Mouse (Mus musculus) C2C12 (cell line): Measurements from ENCODE around the gene Tctn1. TPM values are rescaled to one million over a fixed set of nuclear protein-coding genes. Genes with fewer than 3 reads are reported as not detected.

ENCODE experiments used
- H3K27me3 ChIP-seq: one replicate; pipeline ENCODE4 v1.6.1; 2011; ENCODE audit not compliant: control insufficient read depth, insufficient read depth, insufficient read length
- H3K36me3 ChIP-seq: one replicate; pipeline ENCODE4 v1.6.1; 2011; ENCODE audit not compliant: control insufficient read depth, insufficient read depth
- H3K4me3 ChIP-seq: one replicate; pipeline ENCODE4 v1.5.1; 2011; ENCODE audit warnings: mild to moderate bottlenecking, control low read depth; ENCODE audit not compliant: poor library complexity, insufficient read depth, severe bottlenecking
- H3K79me2 ChIP-seq: one replicate; pipeline ENCODE4 v1.6.1; 2011; ENCODE audit not compliant: control insufficient read depth, insufficient read depth
- H3K79me3 ChIP-seq: one replicate; pipeline ENCODE4 v1.6.1; 2011; ENCODE audit warnings: low read depth, control low read depth
- H3ac ChIP-seq: one replicate; pipeline ENCODE3; 2011; ENCODE audit warnings: low read depth; ENCODE audit not compliant: control insufficient read depth, insufficient read length
- CEBPB ChIP-seq: IDR thresholded peaks from one replicate; pipeline ENCODE4 v1.6.1; 2011; ENCODE audit warnings: low read depth, mild to moderate bottlenecking, control low read depth, moderate library complexity
- CTCF ChIP-seq: IDR thresholded peaks from one replicate; pipeline ENCODE4 v1.5.1; 2011; ENCODE audit not compliant: control insufficient read depth, insufficient read depth, insufficient read length
- FOSL1 ChIP-seq: IDR thresholded peaks from one replicate; pipeline ENCODE4 v1.8.0; 2011; ENCODE audit warnings: mild to moderate bottlenecking, low read length; ENCODE audit not compliant: poor library complexity, insufficient read depth, severe bottlenecking
- MAX ChIP-seq: IDR thresholded peaks from one replicate; pipeline ENCODE4 v1.6.1; 2011; ENCODE audit warnings: mild to moderate bottlenecking, control low read depth
- MYOD1 ChIP-seq: IDR thresholded peaks from one replicate; pipeline ENCODE4 v1.6.1; 2011; ENCODE audit warnings: low read depth; ENCODE audit not compliant: control insufficient read depth, insufficient read length
- MYOG ChIP-seq: IDR thresholded peaks from one replicate; pipeline ENCODE4 v1.6.1; 2011; ENCODE audit not compliant: control insufficient read depth, insufficient read length; ENCODE audit errors: extremely low read depth
- USF1 ChIP-seq: IDR thresholded peaks from one replicate; pipeline ENCODE4 v1.6.1; 2011; ENCODE audit warnings: low read depth, mild to moderate bottlenecking, control low read depth, moderate library complexity
- polyA plus RNA-seq: library from polyadenylated mRNA; unstranded; fragments of >200 nt; fragmentation: generic; extraction: Trizol; gene quantifications from one replicate; pipeline ENCODE4 v1.2.1, GENCODE M21; 2012; ENCODE audit warnings: missing spikeins

Gene Tctn1
- polyA plus RNA-seq, 1 experiment: 2.6 TPM

DNA sequence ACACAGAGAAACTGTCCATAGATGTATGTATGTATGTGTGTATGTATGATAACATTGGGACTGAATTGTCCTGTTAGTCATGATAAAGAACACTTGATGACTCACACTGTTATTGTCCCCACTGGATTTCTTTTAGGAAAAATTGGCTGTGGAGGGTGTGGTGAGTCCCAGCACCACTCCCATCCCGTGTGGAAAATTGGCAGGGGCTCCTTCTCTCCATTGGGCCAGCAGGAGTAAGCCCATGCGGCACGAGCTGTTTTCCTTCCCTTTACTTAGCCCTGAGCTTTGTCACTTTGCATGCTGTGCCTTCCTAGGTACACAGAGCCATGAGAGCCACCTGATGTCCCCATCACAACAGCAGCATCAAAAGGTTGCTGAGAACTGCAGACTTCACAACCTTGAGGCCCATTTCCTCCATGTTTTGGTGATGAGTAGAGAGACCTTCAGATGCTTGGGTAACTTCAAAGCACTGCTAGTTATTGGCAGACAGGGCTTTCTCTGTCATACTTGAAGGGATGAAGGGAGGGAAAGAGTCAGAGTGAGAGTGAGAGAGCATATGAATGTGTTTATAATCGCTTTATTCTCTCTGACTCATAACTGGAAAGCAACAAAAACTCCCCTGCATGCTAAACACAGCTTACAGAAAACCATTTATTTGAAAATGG is 24.0 kb upstream of the Tctn1 start:
- peaks cover 4% of the 10 kb centered on the region for H3K36me3 ChIP-seq
- H3K79me2 ChIP-seq: peaks cover 91% of the 10 kb centered on the region
- H3K79me3 ChIP-seq: peaks cover 76% of the 10 kb centered on the region
- H3K27me3 ChIP-seq: no peaks in the 10 kb centered on the region
- TF ChIP-seq CTCF (no peak), FOSL1 (no peak), MYOG (no peak), CEBPB (no peak)
- H3ac ChIP-seq: no peak overlapping the region
- H3K4me3 ChIP-seq: no peak overlapping the region

- peaks cover 79% of the 10 kb centered on the region for H3K79me2 ChIP-seq
- no peak for TF ChIP-seq MAX
- no peak overlapping the region for H3ac ChIP-seq
- H3K36me3 ChIP-seq: peaks cover 4% of the 10 kb centered on the region
- H3K4me3 ChIP-seq: no peak overlapping the region
- peaks cover 64% of the 10 kb centered on the region for H3K79me3 ChIP-seq
- H3K27me3 ChIP-seq: no peaks in the 10 kb centered on the region
Observed at GRCm38 (mm10) chr5:122287026-122287425, 22.8 kb upstream of the Tctn1 start.

- Histone ChIP-seq H3K79me2 (peaks cover 71% of the 10 kb centered on the region), H3K27me3 (no peaks in the 10 kb centered on the region), H3K4me3 (no peak overlapping the region), H3K36me3 (peaks cover 4% of the 10 kb centered on the region), H3K79me3 (peaks cover 56% of the 10 kb centered on the region), H3ac (peak overlapping the region; percentile 12)
- TF ChIP-seq CEBPB (no peak), CTCF (no peak), USF1 (no peak), FOSL1 (no peak), MAX (no peak)
Observed at GRCm38 (mm10) chr5:122286191-122286590, 21.9 kb upstream of the Tctn1 start.

GRCm38 (mm10) chr5:122285767-122286150 is 21.5 kb upstream of the Tctn1 start:
- H3ac ChIP-seq: no peak overlapping the region
- peaks cover 52% of the 10 kb centered on the region for H3K79me3 ChIP-seq
- H3K36me3 ChIP-seq: peaks cover 4% of the 10 kb centered on the region
- no peaks in the 10 kb centered on the region for H3K27me3 ChIP-seq
- peaks cover 66% of the 10 kb centered on the region for H3K79me2 ChIP-seq
- TF ChIP-seq CTCF (no peak), MYOD1 (no peak), FOSL1 (no peak), CEBPB (no peak), USF1 (no peak), MAX (no peak), MYOG (no peak)
- H3K4me3 ChIP-seq: peak overlapping the region; percentile 69

DNA sequence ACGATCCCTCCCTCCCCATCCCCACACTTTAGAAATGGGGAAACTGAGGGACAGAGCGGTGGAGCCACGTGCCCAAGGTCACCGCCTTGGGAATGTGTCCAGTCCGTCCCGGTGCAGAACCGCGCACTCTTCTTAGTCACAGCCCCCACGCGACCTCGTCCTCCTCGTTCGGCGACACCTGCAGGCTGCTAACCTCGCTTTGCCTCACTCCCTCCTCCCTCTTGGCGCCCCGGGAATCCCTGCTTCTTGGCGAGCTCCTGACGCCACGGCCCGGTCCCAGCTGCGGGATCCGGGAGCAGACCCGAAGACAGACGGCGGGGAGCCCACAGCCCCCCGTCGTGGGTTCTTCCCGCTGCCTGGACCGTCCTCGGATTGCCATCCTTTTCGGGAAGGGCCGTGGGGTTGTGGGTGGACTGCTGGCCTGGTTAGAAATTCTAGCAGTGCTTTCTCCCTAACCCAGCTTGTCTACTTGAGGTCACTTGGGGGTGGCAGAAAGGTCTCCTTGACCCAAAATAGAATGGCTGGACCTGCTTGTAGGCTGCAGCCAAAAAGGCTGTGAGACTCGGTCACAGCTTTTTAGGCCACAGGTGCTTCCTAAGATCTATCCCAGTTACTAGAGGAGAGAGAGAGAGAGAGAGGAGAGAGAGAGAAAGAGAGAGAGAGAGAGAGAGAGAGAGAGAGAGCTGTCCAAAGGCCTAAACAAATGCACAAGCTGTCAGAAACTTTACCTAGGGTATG is 20.9 kb upstream of the Tctn1 start:
- peaks cover 61% of the 10 kb centered on the region for H3K79me2 ChIP-seq
- H3K27me3 ChIP-seq: no peaks in the 10 kb centered on the region
- no peak for TF ChIP-seq MYOD1
- no peak for TF ChIP-seq CTCF
- no peak for TF ChIP-seq FOSL1
- no peak for TF ChIP-seq USF1
- no peak for TF ChIP-seq CEBPB
- no peak for TF ChIP-seq MYOG
- no peak for TF ChIP-seq MAX
- H3ac ChIP-seq: peak overlapping the region; percentile 84
- peak overlapping the region; percentile 69 for H3K4me3 ChIP-seq
- peaks cover 4% of the 10 kb centered on the region for H3K36me3 ChIP-seq
- peaks cover 49% of the 10 kb centered on the region for H3K79me3 ChIP-seq
